In the genomic region with DNA sequence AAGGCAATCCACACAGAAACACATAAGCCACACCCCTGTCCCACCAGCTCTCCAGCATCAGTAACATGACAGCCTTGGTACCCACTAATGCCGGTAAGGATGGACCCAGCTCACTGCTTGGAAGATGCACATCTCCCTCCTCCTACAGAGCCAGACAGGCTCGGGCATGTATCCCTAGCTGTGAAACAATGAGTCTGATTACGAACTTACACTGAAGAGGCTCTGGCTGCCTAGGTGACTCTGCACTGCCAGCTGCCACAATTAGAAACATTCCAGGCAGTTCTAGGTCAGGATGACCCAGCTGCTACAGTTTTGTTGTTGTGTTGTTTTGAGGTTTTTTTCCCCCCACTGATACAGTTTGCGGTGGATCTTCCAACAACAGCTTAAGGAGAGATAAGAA, we compare ENCODE assay signal across 29 mouse cellular contexts. TPM values are rescaled to one million over a fixed set of nuclear protein-coding genes. Genes with fewer than 3 reads are reported as not detected.
DNase-seq lines count a peak whose midpoint lies in the region; ATAC-seq and TF ChIP-seq lines count a peak whose summit lies in the region.
"Had no signal": no experiment of that assay in that cellular context is flagged by ENCODE, and none has a peak within 500 bp of the region (broad histone marks: within the 10 kb centered on the region; RNA-seq: fewer than 3 reads in every experiment).

No protein-coding gene starts in this region.

- H3K4me3 ChIP-seq in embryonic facial prominence, embryonic 11.5 days (ENCODE audit: low read depth, low read length) = no peak overlapping the region
- H3K4me3 ChIP-seq in embryonic facial prominence, embryonic 10.5 days = no peak overlapping the region
- no peak overlapping the region for H3K4me3 ChIP-seq in hindbrain, embryonic 10.5 days
- no peak overlapping the region for H3K4me3 ChIP-seq in hindbrain, embryonic 11.5 days (ENCODE audit: low read depth, low read length)
- no peak overlapping the region for H3K4me3 ChIP-seq in ES-Bruce4 (ENCODE audit: low read depth, low read length)
- H3K4me3 ChIP-seq in heart, embryonic 12.5 days = no peak overlapping the region
- no peak overlapping the region for H3K4me3 ChIP-seq in lung, adult 2 months (replicated peaks; ENCODE audit: extremely low read depth, low read depth, low read length)
- H3K4me3 ChIP-seq: embryonic facial prominence, embryonic 12.5 days; erythroblast, embryonic 14.5 days; forebrain, embryonic 13.5 days; heart, embryonic 13.5 days; intestine, embryonic 15.5 days; limb, embryonic 10.5 days; liver, embryonic 15.5 days; neural tube, embryonic 15.5 days had no signal

- no peaks in the 10 kb centered on the region for H3K4me1 ChIP-seq in embryonic facial prominence, embryonic 11.5 days (ENCODE audit: control insufficient read depth, insufficient read depth, low read length)
- peaks cover 20% of the 10 kb centered on the region for H3K4me1 ChIP-seq in embryonic facial prominence, embryonic 10.5 days
- peaks cover 60% of the 10 kb centered on the region for H3K4me1 ChIP-seq in hindbrain, embryonic 10.5 days (replicated peaks)
- H3K4me1 ChIP-seq in hindbrain, embryonic 11.5 days (replicated peaks; ENCODE audit: control insufficient read depth, insufficient read depth, low read length) = 0 out of 2 replicates have a peak, but pooled peaks cover 5% of the 10 kb centered on the region
- peaks cover 3% of the 10 kb centered on the region for H3K4me1 ChIP-seq in ES-Bruce4 (ENCODE audit: control insufficient read depth, insufficient read depth, low read length)
- H3K4me1 ChIP-seq in heart, embryonic 12.5 days (replicated peaks) = peaks cover 25% of the 10 kb centered on the region
- H3K4me1 ChIP-seq in lung, adult 2 months (ENCODE audit: control insufficient read depth, insufficient read depth, low read length) = no peaks in the 10 kb centered on the region
- H3K4me1 ChIP-seq: forebrain, embryonic 13.5 days; limb, embryonic 10.5 days; liver, embryonic 15.5 days; neural tube, embryonic 15.5 days had no signal

- H3K36me3 ChIP-seq in embryonic facial prominence, embryonic 11.5 days (replicated peaks; ENCODE audit: control insufficient read depth, insufficient read depth, low read depth, low read length) = no peaks in the 10 kb centered on the region
- H3K36me3 ChIP-seq in embryonic facial prominence, embryonic 10.5 days (replicated peaks) = peaks cover 25% of the 10 kb centered on the region
- peaks cover 40% of the 10 kb centered on the region for H3K36me3 ChIP-seq in hindbrain, embryonic 10.5 days
- no peaks in the 10 kb centered on the region for H3K36me3 ChIP-seq in hindbrain, embryonic 11.5 days (ENCODE audit: control insufficient read depth, insufficient read depth, low read length)
- no peaks in the 10 kb centered on the region for H3K36me3 ChIP-seq in ES-Bruce4 (ENCODE audit: control insufficient read depth, insufficient read depth, low read length, poor library complexity, severe bottlenecking)
- no peaks in the 10 kb centered on the region for H3K36me3 ChIP-seq in heart, embryonic 12.5 days
- H3K36me3 ChIP-seq: embryonic facial prominence, embryonic 12.5 days; heart, embryonic 13.5 days; intestine, embryonic 15.5 days; liver, embryonic 15.5 days; neural tube, embryonic 15.5 days had no signal

- H3K9me3 ChIP-seq in embryonic facial prominence, embryonic 11.5 days (replicated peaks; ENCODE audit: control insufficient read depth, low read length) = no peaks in the 10 kb centered on the region
- H3K9me3 ChIP-seq in embryonic facial prominence, embryonic 10.5 days = no peaks in the 10 kb centered on the region
- H3K9me3 ChIP-seq in hindbrain, embryonic 10.5 days = no peaks in the 10 kb centered on the region
- no peaks in the 10 kb centered on the region for H3K9me3 ChIP-seq in hindbrain, embryonic 11.5 days (ENCODE audit: control insufficient read depth, low read length)
- no peaks in the 10 kb centered on the region for H3K9me3 ChIP-seq in ES-Bruce4 (replicated peaks; ENCODE audit: control insufficient read depth, insufficient read depth, low read length, poor library complexity, severe bottlenecking)
- no peaks in the 10 kb centered on the region for H3K9me3 ChIP-seq in heart, embryonic 12.5 days (replicated peaks)
- H3K9me3 ChIP-seq: embryonic facial prominence, embryonic 12.5 days; forebrain, embryonic 13.5 days; heart, embryonic 13.5 days; intestine, embryonic 15.5 days; limb, embryonic 10.5 days; liver, embryonic 15.5 days; neural tube, embryonic 15.5 days had no signal

- no peak for TF ChIP-seq CTCF in ES-Bruce4 (IDR thresholded peaks at IDR 0.05; ENCODE audit: low read depth, low read length)
- TF ChIP-seq CTCF in lung, adult 2 months (IDR thresholded peaks at IDR 0.05; ENCODE audit: insufficient read depth, low read length) = no peak

- DNase-seq in embryonic facial prominence, embryonic 11.5 days (ENCODE audit: low spot score) = no peak
- DNase-seq in embryonic facial prominence, embryonic 10.5 days (ENCODE audit: low spot score) = no peak
- DNase-seq in hindbrain, embryonic 10.5 days (ENCODE audit: low spot score) = no peak
- DNase-seq in hindbrain, embryonic 11.5 days (ENCODE audit: low spot score) = no peak
- DNase-seq in lung, adult 2 months = no peak
- DNase-seq: adrenal gland, postnatal 25 days; cerebellum, adult 11 months; cerebellum, adult 9-11 months; gastrocnemius, postnatal 14 days; kidney, adult 8-10 months; kidney, postnatal 14 days; liver; right cerebral cortex, adult 18-20 months; right cerebral cortex, postnatal 4 days; thymus, adult 2 months; thymus, postnatal 4 days had no signal

- TF ChIP-seq POLR2A in ES-Bruce4 (IDR thresholded peaks at IDR 0.05; ENCODE audit: insufficient read depth, low read length) = no peak
- TF ChIP-seq POLR2A in lung, adult 2 months (IDR thresholded peaks at IDR 0.05; ENCODE audit: borderline replicate concordance, extremely low read depth, low read depth, low read length) = no peak

- H3K4me2 ChIP-seq in embryonic facial prominence, embryonic 11.5 days (ENCODE audit: low read depth, low read length) = no peak overlapping the region
- H3K4me2 ChIP-seq in hindbrain, embryonic 11.5 days (replicated peaks; ENCODE audit: low read depth, low read length) = no peak overlapping the region
- 0 out of 2 replicates have a peak overlapping the region, but pooled peaks have one; percentile 8 for H3K4me2 ChIP-seq in heart, embryonic 12.5 days
- H3K4me2 ChIP-seq: embryonic facial prominence, embryonic 12.5 days; forebrain, embryonic 13.5 days; heart, embryonic 13.5 days; intestine, embryonic 15.5 days; liver, embryonic 15.5 days; neural tube, embryonic 15.5 days had no signal

- no peaks in the 10 kb centered on the region for H3K27me3 ChIP-seq in embryonic facial prominence, embryonic 11.5 days (ENCODE audit: control insufficient read depth, insufficient read depth, low read length)
- H3K27me3 ChIP-seq in embryonic facial prominence, embryonic 10.5 days (replicated peaks; ENCODE audit: low read depth, poor library complexity, severe bottlenecking) = no peaks in the 10 kb centered on the region
- no peaks in the 10 kb centered on the region for H3K27me3 ChIP-seq in hindbrain, embryonic 10.5 days (ENCODE audit: insufficient read depth, poor library complexity, severe bottlenecking)
- H3K27me3 ChIP-seq in hindbrain, embryonic 11.5 days (ENCODE audit: control insufficient read depth, insufficient read depth, low read length) = no peaks in the 10 kb centered on the region
- no peaks in the 10 kb centered on the region for H3K27me3 ChIP-seq in ES-Bruce4 (ENCODE audit: control insufficient read depth, insufficient read depth, low read length, poor library complexity, severe bottlenecking)
- no peaks in the 10 kb centered on the region for H3K27me3 ChIP-seq in heart, embryonic 12.5 days (replicated peaks)
- H3K27me3 ChIP-seq: embryonic facial prominence, embryonic 12.5 days; forebrain, embryonic 13.5 days; heart, embryonic 13.5 days; intestine, embryonic 15.5 days; liver, embryonic 15.5 days; neural tube, embryonic 15.5 days had no signal

- H3K27ac ChIP-seq in embryonic facial prominence, embryonic 11.5 days (replicated peaks; ENCODE audit: low read depth, low read length) = no peak overlapping the region
- H3K27ac ChIP-seq in embryonic facial prominence, embryonic 10.5 days (replicated peaks) = no peak overlapping the region
- H3K27ac ChIP-seq in hindbrain, embryonic 10.5 days = peak overlapping the region; percentile 35; the same call in 1 of the 2 replicates
- no peak overlapping the region for H3K27ac ChIP-seq in hindbrain, embryonic 11.5 days (ENCODE audit: low read depth, low read length)
- H3K27ac ChIP-seq in ES-Bruce4 (ENCODE audit: insufficient read depth, low read length) = peak overlapping the region; percentile 45; the same call in 1 of the 2 replicates
- no peak overlapping the region for H3K27ac ChIP-seq in heart, embryonic 12.5 days (ENCODE audit: poor library complexity, severe bottlenecking)
- H3K27ac ChIP-seq: embryonic facial prominence, embryonic 12.5 days; forebrain, embryonic 13.5 days; heart, embryonic 13.5 days; intestine, embryonic 15.5 days; limb, embryonic 10.5 days; liver, embryonic 15.5 days; macrophage; neural tube, embryonic 15.5 days had no signal

- 0 out of 2 replicates have a peak, but pooled peaks have one; percentile 27 for TF ChIP-seq EP300 in ES-Bruce4 (IDR thresholded peaks at IDR 0.05; ENCODE audit: insufficient read depth, low read depth, low read length)

- 0 out of 2 replicates have a peak, but pooled peaks have one; percentile 23 for ATAC-seq in embryonic facial prominence, embryonic 11.5 days (replicated peaks; ENCODE audit: insufficient number of reproducible peaks, low FRiP score, low TSS enrichment, low read depth)
- ATAC-seq in hindbrain, embryonic 11.5 days (ENCODE audit: low FRiP score) = no peak
- no peak for ATAC-seq in heart, embryonic 12.5 days (ENCODE audit: insufficient number of reproducible peaks, low FRiP score)
- ATAC-seq in erythroid progenitor cell, adult 5-6 weeks (replicated peaks; ENCODE audit: low FRiP score, poor library complexity, severe bottlenecking) = no peak
- ATAC-seq: forebrain, embryonic 13.5 days; hindbrain, embryonic 16.5 days; intestine, embryonic 15.5 days had no signal

- 68% methylated on average over 4 of the region's 4 CpGs for WGBS in embryonic facial prominence, embryonic 11.5 days
- 67% methylated on average over 4 of the region's 4 CpGs for WGBS in embryonic facial prominence, embryonic 10.5 days
- WGBS in hindbrain, embryonic 10.5 days = 68% methylated on average over 4 of the region's 4 CpGs
- WGBS in hindbrain, embryonic 11.5 days = 81% methylated on average over 4 of the region's 4 CpGs
- 30% methylated on average over 4 of the region's 4 CpGs for WGBS in heart, embryonic 12.5 days
- 67% methylated on average over 4 of the region's 4 CpGs for WGBS in lung, adult 2 months

- no peak overlapping the region for H3K9ac ChIP-seq in embryonic facial prominence, embryonic 11.5 days (replicated peaks; ENCODE audit: low read length)
- no peak overlapping the region for H3K9ac ChIP-seq in hindbrain, embryonic 11.5 days (ENCODE audit: low read depth, low read length)
- no peak overlapping the region for H3K9ac ChIP-seq in ES-Bruce4 (ENCODE audit: low read depth, poor library complexity, severe bottlenecking)
- no peak overlapping the region; the same call in 1 of the 2 replicates for H3K9ac ChIP-seq in heart, embryonic 12.5 days
- H3K9ac ChIP-seq: embryonic facial prominence, embryonic 12.5 days; forebrain, embryonic 13.5 days; heart, embryonic 13.5 days; intestine, embryonic 15.5 days; liver, embryonic 15.5 days; neural tube, embryonic 15.5 days had no signal

RNA-seq across cellular contexts. Expression of a gene that starts 40.4 kb away (rescaled TPM):
- 5.0 and 7.8 TPM in 2 replicates for polyA plus RNA-seq in embryonic facial prominence, embryonic 11.5 days (2014; fragmentation: Nextera tagmentation; extraction: Ambion mirVana)
- 17.2 and 23.6 TPM in 2 replicates for polyA plus RNA-seq in embryonic facial prominence, embryonic 10.5 days (2016; fragmentation: Nextera tagmentation; extraction: Ambion mirVana)
- polyA plus RNA-seq in hindbrain, embryonic 10.5 days (2016; fragmentation: Nextera tagmentation; extraction: Ambion mirVana) = 19.0 and 28.1 TPM in 2 replicates
- 8.8 and 11.2 TPM in 2 replicates for polyA plus RNA-seq in hindbrain, embryonic 11.5 days (2014; fragmentation: Nextera tagmentation; extraction: Ambion mirVana)
- polyA plus RNA-seq in ES-Bruce4 (2011; ENCODE audit: insufficient read depth, insufficient read length, low read depth, missing spikeins) = 10.2 and 11.5 TPM in 2 replicates
- 1.7 and 3.7 TPM in 2 replicates for polyA plus RNA-seq in heart, embryonic 12.5 days (2016; fragmentation: Nextera tagmentation; extraction: Ambion mirVana)
- 0.64 and 1.2 TPM in 2 replicates for polyA plus RNA-seq in lung, adult 2 months (2012; rRNA removed)
- total RNA-seq in erythroid progenitor cell, adult 5-6 weeks (2015; ENCODE audit: low replicate concordance) = not detected in 2 replicates
- not detected in 2 replicates for total RNA-seq in erythroid progenitor cell, adult 5-6 weeks (2017; ENCODE audit: low replicate concordance)
- polyA plus RNA-seq: erythroblast, embryonic 14.5 days had no signal

RNA-seq across cellular contexts. Expression of a gene that starts 50.5 kb away (rescaled TPM):
- polyA plus RNA-seq in embryonic facial prominence, embryonic 11.5 days (2014; fragmentation: Nextera tagmentation; extraction: Ambion mirVana) = 85.5 and 87.6 TPM in 2 replicates
- 64.2 and 67.5 TPM in 2 replicates for polyA plus RNA-seq in embryonic facial prominence, embryonic 10.5 days (2016; fragmentation: Nextera tagmentation; extraction: Ambion mirVana)
- polyA plus RNA-seq in hindbrain, embryonic 10.5 days (2016; fragmentation: Nextera tagmentation; extraction: Ambion mirVana) = 65.4 TPM in 2 replicates
- polyA plus RNA-seq in hindbrain, embryonic 11.5 days (2014; fragmentation: Nextera tagmentation; extraction: Ambion mirVana) = 75.3 and 76.5 TPM in 2 replicates
- 22.2 and 25.4 TPM in 2 replicates for polyA plus RNA-seq in ES-Bruce4 (2011; ENCODE audit: insufficient read depth, insufficient read length, low read depth, missing spikeins)
- 62.7 and 63.4 TPM in 2 replicates for polyA plus RNA-seq in heart, embryonic 12.5 days (2016; fragmentation: Nextera tagmentation; extraction: Ambion mirVana)
- polyA plus RNA-seq in lung, adult 2 months (2012; rRNA removed) = 13.6 and 15.1 TPM in 2 replicates
- total RNA-seq in erythroid progenitor cell, adult 5-6 weeks (2015; ENCODE audit: low replicate concordance) = 29.6 and 47.8 TPM in 2 replicates
- 19.9 and 33.5 TPM in 2 replicates for total RNA-seq in erythroid progenitor cell, adult 5-6 weeks (2017; ENCODE audit: low replicate concordance)

Comparison
In these comparisons a context has a peak if more than half of its experiments do, and no peak if none do; other contexts are left out.
1. H3K27ac ChIP-seq: peak in hindbrain, embryonic 10.5 days (single experiment) and ES-Bruce4 (single experiment); none in embryonic facial prominence, embryonic 11.5 days (single experiment), embryonic facial prominence, embryonic 10.5 days (single experiment), hindbrain, embryonic 11.5 days (single experiment) and heart, embryonic 12.5 days (single experiment).